Mouse (Mus musculus) cerebellum, adult 2 months (tissue): ENCODE data around the gene Gpr107.

Experiments
- CTCF ChIP-seq: fragments of 200-500 bp; IDR thresholded peaks from 2 replicates; pipeline ENCODE4 v1.5.1; 2011; ENCODE audit warnings: low read depth, mild to moderate bottlenecking, control low read depth, low read length, moderate library complexity, borderline replicate concordance; ENCODE audit not compliant: insufficient read depth
- POLR2A ChIP-seq: fragments of 200-500 bp; IDR thresholded peaks from 2 replicates; pipeline ENCODE4 v1.6.1; 2011; ENCODE audit warnings: low read length, control low read depth, borderline replicate concordance; ENCODE audit not compliant: insufficient read depth

- no peak for TF ChIP-seq CTCF
- no peak for TF ChIP-seq POLR2A
Observed at GRCm38 (mm10) chr2:31127899-31128298, 24.2 kb upstream of the Gpr107 start.
